Comparison of ENCODE assay signal across 12 mouse cellular contexts in the genomic region with DNA sequence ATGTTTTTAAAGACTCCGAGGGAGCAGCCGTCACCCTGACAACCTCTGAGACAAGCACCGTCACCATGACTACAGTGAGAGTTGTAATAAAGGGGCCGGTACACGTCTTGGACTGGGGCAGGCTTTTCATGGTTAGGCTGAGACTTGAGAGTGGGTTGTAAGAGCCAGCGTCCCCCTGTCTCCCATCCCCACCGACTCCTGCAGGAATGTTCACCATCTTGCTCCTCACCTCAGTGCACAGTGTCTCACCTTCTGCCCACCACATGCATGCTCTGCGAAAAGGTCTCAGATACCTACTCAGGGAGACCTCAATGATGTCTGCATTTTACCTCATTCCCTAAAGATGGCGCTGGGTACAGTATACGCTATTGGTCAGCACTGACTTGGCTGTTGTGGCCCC. TPM values are rescaled to one million over a fixed set of nuclear protein-coding genes. Genes with fewer than 3 reads are reported as not detected.
A peak's percentile ranks its signal among the peaks of the same experiment; 100 is the strongest.
DNase-seq lines count a peak whose midpoint lies in the region; ATAC-seq and TF ChIP-seq lines count a peak whose summit lies in the region.
"Had no signal": no experiment of that assay in that cellular context is flagged by ENCODE, and none has a peak within 500 bp of the region (broad histone marks: within the 10 kb centered on the region; RNA-seq: fewer than 3 reads in every experiment).

No protein-coding gene starts in this region.

- WGBS in lung, embryonic 14.5 days = 61% methylated on average over 10 of the region's 10 CpGs
- 38% methylated on average over 10 of the region's 10 CpGs for WGBS in forebrain, embryonic 12.5 days
- WGBS in hindbrain, embryonic 13.5 days = 43% methylated on average over 10 of the region's 10 CpGs
- WGBS in neural tube, embryonic 12.5 days = 42% methylated on average over 10 of the region's 10 CpGs
- whole genome bisulfite sequencing in intestine, embryonic 15.5 days = 61% methylated on average over 10 of the region's 10 CpGs

- no peak overlapping the region for H3K4me3 ChIP-seq in lung, embryonic 14.5 days (ENCODE audit: low read depth, low read length)
- H3K4me3 ChIP-seq in forebrain, embryonic 12.5 days (replicated peaks) = no peak overlapping the region
- no peak overlapping the region for H3K4me3 ChIP-seq in hindbrain, embryonic 13.5 days
- H3K4me3 ChIP-seq in neural tube, embryonic 12.5 days = no peak overlapping the region
- H3K4me3 ChIP-seq in intestine, embryonic 15.5 days (replicated peaks) = no peak overlapping the region
- H3K4me3 ChIP-seq: left cerebral cortex, adult 2 months had no signal

- H3K9ac ChIP-seq in lung, embryonic 14.5 days = no peak overlapping the region
- no peak overlapping the region for H3K9ac ChIP-seq in forebrain, embryonic 12.5 days
- no peak overlapping the region for H3K9ac ChIP-seq in hindbrain, embryonic 13.5 days
- H3K9ac ChIP-seq in neural tube, embryonic 12.5 days = no peak overlapping the region
- no peak overlapping the region for H3K9ac ChIP-seq in intestine, embryonic 15.5 days

- H3K27ac ChIP-seq in lung, embryonic 14.5 days (ENCODE audit: low read depth) = no peak overlapping the region
- peak overlapping the region; percentile 76; the same call in 1 of the 2 replicates for H3K27ac ChIP-seq in forebrain, embryonic 12.5 days
- H3K27ac ChIP-seq in hindbrain, embryonic 13.5 days = peak overlapping the region; percentile 40; the same call in 1 of the 2 replicates
- no peak overlapping the region for H3K27ac ChIP-seq in neural tube, embryonic 12.5 days
- H3K27ac ChIP-seq in intestine, embryonic 15.5 days = no peak overlapping the region
- H3K27ac ChIP-seq: left cerebral cortex, adult 2 months had no signal

- H3K36me3 ChIP-seq in lung, embryonic 14.5 days (ENCODE audit: insufficient read depth) = no peaks in the 10 kb centered on the region
- no peaks in the 10 kb centered on the region for H3K36me3 ChIP-seq in forebrain, embryonic 12.5 days (replicated peaks)
- no peaks in the 10 kb centered on the region for H3K36me3 ChIP-seq in hindbrain, embryonic 13.5 days
- no peaks in the 10 kb centered on the region for H3K36me3 ChIP-seq in neural tube, embryonic 12.5 days
- no peaks in the 10 kb centered on the region for H3K36me3 ChIP-seq in intestine, embryonic 15.5 days

- no peak for TF ChIP-seq CTCF in lung, embryonic 14.5 days (IDR thresholded peaks at IDR 0.05; ENCODE audit: low read depth)

- DNase-seq in lung, embryonic 14.5 days = no peak
- DNase-seq in lung, postnatal 14 days = no peak
- DNase-seq: kidney, postnatal 10 days; right cerebral cortex, postnatal 25 days had no signal

- no peaks in the 10 kb centered on the region for H3K4me1 ChIP-seq in lung, embryonic 14.5 days (ENCODE audit: insufficient read depth)
- peaks cover 13% of the 10 kb centered on the region for H3K4me1 ChIP-seq in forebrain, embryonic 12.5 days
- H3K4me1 ChIP-seq in hindbrain, embryonic 13.5 days (replicated peaks) = peaks cover 9% of the 10 kb centered on the region
- peaks cover 9% of the 10 kb centered on the region for H3K4me1 ChIP-seq in neural tube, embryonic 12.5 days
- 0 out of 2 replicates have a peak, but pooled peaks cover 5% of the 10 kb centered on the region for H3K4me1 ChIP-seq in intestine, embryonic 15.5 days (replicated peaks)

- 0 out of 2 replicates have a peak, but pooled peaks have one; percentile 24 for ATAC-seq in lung, embryonic 14.5 days (ENCODE audit: insufficient read depth)
- peak; percentile 88 for ATAC-seq in forebrain, embryonic 12.5 days (ENCODE audit: low FRiP score)
- ATAC-seq in hindbrain, embryonic 13.5 days (ENCODE audit: low FRiP score) = peak; percentile 87
- ATAC-seq in neural tube, embryonic 12.5 days (ENCODE audit: low FRiP score, low read depth) = peak; percentile 78
- ATAC-seq in granulocyte monocyte progenitor cell, adult 5-6 weeks (replicated peaks; ENCODE audit: poor library complexity, severe bottlenecking) = no peak
- ATAC-seq in intestine, embryonic 15.5 days = no peak

- H3K4me2 ChIP-seq in lung, embryonic 14.5 days = no peak overlapping the region
- H3K4me2 ChIP-seq in forebrain, embryonic 12.5 days = 0 out of 2 replicates have a peak overlapping the region, but pooled peaks have one; percentile 17
- no peak overlapping the region for H3K4me2 ChIP-seq in hindbrain, embryonic 13.5 days
- H3K4me2 ChIP-seq in neural tube, embryonic 12.5 days (replicated peaks) = peak overlapping the region; percentile 5; the same call in 1 of the 2 replicates
- no peak overlapping the region for H3K4me2 ChIP-seq in intestine, embryonic 15.5 days (replicated peaks)

- no peaks in the 10 kb centered on the region for H3K27me3 ChIP-seq in lung, embryonic 14.5 days (ENCODE audit: insufficient read depth, low read length)
- H3K27me3 ChIP-seq in forebrain, embryonic 12.5 days = no peaks in the 10 kb centered on the region
- no peaks in the 10 kb centered on the region for H3K27me3 ChIP-seq in hindbrain, embryonic 13.5 days
- H3K27me3 ChIP-seq in neural tube, embryonic 12.5 days (replicated peaks) = no peaks in the 10 kb centered on the region
- H3K27me3 ChIP-seq in intestine, embryonic 15.5 days (replicated peaks) = no peaks in the 10 kb centered on the region

- no peaks in the 10 kb centered on the region for H3K9me3 ChIP-seq in lung, embryonic 14.5 days (ENCODE audit: low read depth, low read length)
- no peaks in the 10 kb centered on the region for H3K9me3 ChIP-seq in forebrain, embryonic 12.5 days
- H3K9me3 ChIP-seq in hindbrain, embryonic 13.5 days = no peaks in the 10 kb centered on the region
- no peaks in the 10 kb centered on the region for H3K9me3 ChIP-seq in neural tube, embryonic 12.5 days
- H3K9me3 ChIP-seq in intestine, embryonic 15.5 days = no peaks in the 10 kb centered on the region

RNA-seq across cellular contexts. Expression of gene Igsf8, which starts 10.3 kb away (rescaled TPM):
- 38.6 and 47.8 TPM in 2 replicates for polyA plus RNA-seq in lung, embryonic 14.5 days (2014; fragmentation: Nextera tagmentation; extraction: Ambion mirVana)
- 122 and 127 TPM in 2 replicates for polyA plus RNA-seq in forebrain, embryonic 12.5 days (2016; fragmentation: Nextera tagmentation; extraction: Ambion mirVana)
- 104 and 112 TPM in 2 replicates for polyA plus RNA-seq in hindbrain, embryonic 13.5 days (2015; fragmentation: Nextera tagmentation; extraction: Ambion mirVana)
- polyA plus RNA-seq in neural tube, embryonic 12.5 days (2016; fragmentation: Nextera tagmentation; extraction: Ambion mirVana) = 165 and 171 TPM in 2 replicates
- 53.7 and 58.4 TPM in 2 replicates for total RNA-seq in granulocyte monocyte progenitor cell, adult 5-6 weeks (2014; fragmentation: Nextera tagmentation)
- 24.8 and 25.0 TPM in 2 replicates for total RNA-seq in granulocyte monocyte progenitor cell, adult 5-6 weeks (2017)
- polyA plus RNA-seq in intestine, embryonic 15.5 days (2015; fragmentation: Nextera tagmentation; extraction: Ambion mirVana) = 46.1 and 53.3 TPM in 2 replicates

RNA-seq across cellular contexts. Expression of gene Atp1a4, which starts 13.6 kb away (rescaled TPM):
- polyA plus RNA-seq in lung, embryonic 14.5 days (2014; fragmentation: Nextera tagmentation; extraction: Ambion mirVana) = not detected in 2 replicates
- 0.05 and 0.06 TPM in 2 replicates for polyA plus RNA-seq in forebrain, embryonic 12.5 days (2016; fragmentation: Nextera tagmentation; extraction: Ambion mirVana)
- 0.06 TPM in 1 of 2 replicates, not detected in the other for polyA plus RNA-seq in hindbrain, embryonic 13.5 days (2015; fragmentation: Nextera tagmentation; extraction: Ambion mirVana)
- not detected in 2 replicates for polyA plus RNA-seq in neural tube, embryonic 12.5 days (2016; fragmentation: Nextera tagmentation; extraction: Ambion mirVana)
- not detected in 2 replicates for total RNA-seq in granulocyte monocyte progenitor cell, adult 5-6 weeks (2014; fragmentation: Nextera tagmentation)
- total RNA-seq in granulocyte monocyte progenitor cell, adult 5-6 weeks (2017) = not detected in 2 replicates
- polyA plus RNA-seq in intestine, embryonic 15.5 days (2015; fragmentation: Nextera tagmentation; extraction: Ambion mirVana) = not detected in 2 replicates
- total RNA-seq: left cerebral cortex, adult 2 months had no signal
- polyA plus RNA-seq: lung, embryonic 16.5 days had no signal

RNA-seq across cellular contexts. Expression of gene Atp1a2, which starts 26.1 kb away (rescaled TPM):
- polyA plus RNA-seq in lung, embryonic 14.5 days (2014; fragmentation: Nextera tagmentation; extraction: Ambion mirVana) = 1.3 and 1.4 TPM in 2 replicates
- 9.5 and 10.8 TPM in 2 replicates for polyA plus RNA-seq in forebrain, embryonic 12.5 days (2016; fragmentation: Nextera tagmentation; extraction: Ambion mirVana)
- polyA plus RNA-seq in hindbrain, embryonic 13.5 days (2015; fragmentation: Nextera tagmentation; extraction: Ambion mirVana) = 41.5 and 42.3 TPM in 2 replicates
- 14.5 and 14.9 TPM in 2 replicates for polyA plus RNA-seq in neural tube, embryonic 12.5 days (2016; fragmentation: Nextera tagmentation; extraction: Ambion mirVana)
- total RNA-seq in granulocyte monocyte progenitor cell, adult 5-6 weeks (2014; fragmentation: Nextera tagmentation) = not detected in 2 replicates
- not detected in 2 replicates for total RNA-seq in granulocyte monocyte progenitor cell, adult 5-6 weeks (2017)
- polyA plus RNA-seq in intestine, embryonic 15.5 days (2015; fragmentation: Nextera tagmentation; extraction: Ambion mirVana) = 3.3 TPM in 2 replicates

RNA-seq across cellular contexts. Expression of gene Casq1, which starts 52.1 kb away (rescaled TPM):
- 5.0 and 5.9 TPM in 2 replicates for polyA plus RNA-seq in lung, embryonic 14.5 days (2014; fragmentation: Nextera tagmentation; extraction: Ambion mirVana)
- polyA plus RNA-seq in forebrain, embryonic 12.5 days (2016; fragmentation: Nextera tagmentation; extraction: Ambion mirVana) = 1.6 and 2.3 TPM in 2 replicates
- 2.3 and 2.4 TPM in 2 replicates for polyA plus RNA-seq in hindbrain, embryonic 13.5 days (2015; fragmentation: Nextera tagmentation; extraction: Ambion mirVana)
- polyA plus RNA-seq in neural tube, embryonic 12.5 days (2016; fragmentation: Nextera tagmentation; extraction: Ambion mirVana) = 2.1 TPM in 2 replicates
- not detected in 2 replicates for total RNA-seq in granulocyte monocyte progenitor cell, adult 5-6 weeks (2014; fragmentation: Nextera tagmentation)
- not detected in 2 replicates for total RNA-seq in granulocyte monocyte progenitor cell, adult 5-6 weeks (2017)
- 18.4 and 20.2 TPM in 2 replicates for polyA plus RNA-seq in intestine, embryonic 15.5 days (2015; fragmentation: Nextera tagmentation; extraction: Ambion mirVana)

RNA-seq across cellular contexts. Expression of gene Kcnj9, which starts 57.4 kb away (rescaled TPM):
- 0.04 TPM in 1 of 2 replicates, not detected in the other for polyA plus RNA-seq in lung, embryonic 14.5 days (2014; fragmentation: Nextera tagmentation; extraction: Ambion mirVana)
- 2.5 and 2.8 TPM in 2 replicates for polyA plus RNA-seq in forebrain, embryonic 12.5 days (2016; fragmentation: Nextera tagmentation; extraction: Ambion mirVana)
- 2.2 and 2.5 TPM in 2 replicates for polyA plus RNA-seq in hindbrain, embryonic 13.5 days (2015; fragmentation: Nextera tagmentation; extraction: Ambion mirVana)
- 1.4 and 1.6 TPM in 2 replicates for polyA plus RNA-seq in neural tube, embryonic 12.5 days (2016; fragmentation: Nextera tagmentation; extraction: Ambion mirVana)
- total RNA-seq in granulocyte monocyte progenitor cell, adult 5-6 weeks (2014; fragmentation: Nextera tagmentation) = not detected in 2 replicates
- not detected in 2 replicates for total RNA-seq in granulocyte monocyte progenitor cell, adult 5-6 weeks (2017)
- polyA plus RNA-seq in intestine, embryonic 15.5 days (2015; fragmentation: Nextera tagmentation; extraction: Ambion mirVana) = 0.08 TPM in 1 of 2 replicates, not detected in the other
- polyA plus RNA-seq: heart, postnatal 0 days; lung, embryonic 16.5 days had no signal

Comparison
In these comparisons a context has a peak if more than half of its experiments do, and no peak if none do; other contexts are left out.
1. ATAC-seq: peak in lung, embryonic 14.5 days (single experiment), forebrain, embryonic 12.5 days (single experiment), hindbrain, embryonic 13.5 days (single experiment) and neural tube, embryonic 12.5 days (single experiment); none in granulocyte monocyte progenitor cell, adult 5-6 weeks (single experiment) and intestine, embryonic 15.5 days (single experiment).
2. H3K27ac ChIP-seq: peak in forebrain, embryonic 12.5 days (single experiment) and hindbrain, embryonic 13.5 days (single experiment); none in lung, embryonic 14.5 days (single experiment), neural tube, embryonic 12.5 days (single experiment) and intestine, embryonic 15.5 days (single experiment).
3. H3K4me2 ChIP-seq: peak in forebrain, embryonic 12.5 days (single experiment) and neural tube, embryonic 12.5 days (single experiment); none in lung, embryonic 14.5 days (single experiment), hindbrain, embryonic 13.5 days (single experiment) and intestine, embryonic 15.5 days (single experiment).